Mouse (Mus musculus) kidney, embryonic 16.5 days (tissue): ENCODE measurements around the gene Usp36. TPM values are rescaled to one million over a fixed set of nuclear protein-coding genes. Genes with fewer than 3 reads are reported as not detected.
A peak's percentile ranks its signal among the peaks of the same experiment; 100 is the strongest.

Experiments
- ATAC-seq: fragments of 200-750 bp; cut with Nextera tagmentation; 2 replicates; pipeline ENCODE4 v1.8.0; 2017; ENCODE audit warnings: moderate TSS enrichment; ENCODE audit not compliant: low FRiP score, low TSS enrichment
- H3K27ac ChIP-seq: fragments of 300-500 bp; sonication (generic); 2 replicates; pipeline ENCODE4 v1.5.1; 2014; ENCODE audit warnings: low read length
- H3K27me3 ChIP-seq: fragments of 300-500 bp; sonication (generic); 2 replicates; pipeline ENCODE4 v1.6.1; 2014; ENCODE audit warnings: low read length, control low read depth, mixed read lengths; ENCODE audit not compliant: insufficient read depth
- H3K36me3 ChIP-seq: fragments of 300-500 bp; sonication (generic); 2 replicates; pipeline ENCODE4 v1.6.1; 2014; ENCODE audit warnings: low read length, control low read depth, mixed read lengths; ENCODE audit not compliant: insufficient read depth
- H3K4me1 ChIP-seq: fragments of 300-500 bp; sonication (generic); 2 replicates; pipeline ENCODE4 v1.6.1; 2014; ENCODE audit warnings: low read length, control low read depth, mixed read lengths; ENCODE audit not compliant: insufficient read depth
- H3K4me2 ChIP-seq: fragments of 300-500 bp; sonication (generic); replicated peaks from 2 replicates; pipeline ENCODE4 v1.6.1; 2014; ENCODE audit warnings: low read depth, low read length
- H3K4me3 ChIP-seq: fragments of 300-500 bp; sonication (generic); 2 replicates; pipeline ENCODE4 v1.5.1; 2014; ENCODE audit warnings: mild to moderate bottlenecking, low read length
- H3K9ac ChIP-seq: fragments of 300-500 bp; sonication (generic); replicated peaks from 2 replicates; pipeline ENCODE4 v1.6.1; 2014; ENCODE audit warnings: low read length
- H3K9me3 ChIP-seq: fragments of 300-500 bp; sonication (generic); 2 replicates; pipeline ENCODE4 v1.6.1; 2016; ENCODE audit warnings: low read length, control low read depth
- WGBS: fragments of 180-500 bp; shearing (Covaris S2); extraction: QIAGEN DNeasy Blood & Tissue Kit; methylation state at CpG from one replicate; pipeline ENCODE4 v1.1.7; 2014; 5-methylcytosine and 5-hydroxymethylcytosine counted together
- polyA plus RNA-seq: library from polyadenylated mRNA; unstranded; fragments of >200 nt; fragmentation: Nextera tagmentation; extraction: Ambion mirVana; gene quantifications from 2 replicates; pipeline ENCODE4 v1.2.1, GENCODE M21; 2015

Usp36 gene
- polyA plus RNA-seq, 1 experiment from 2014 or later = 21.4 TPM

DNA sequence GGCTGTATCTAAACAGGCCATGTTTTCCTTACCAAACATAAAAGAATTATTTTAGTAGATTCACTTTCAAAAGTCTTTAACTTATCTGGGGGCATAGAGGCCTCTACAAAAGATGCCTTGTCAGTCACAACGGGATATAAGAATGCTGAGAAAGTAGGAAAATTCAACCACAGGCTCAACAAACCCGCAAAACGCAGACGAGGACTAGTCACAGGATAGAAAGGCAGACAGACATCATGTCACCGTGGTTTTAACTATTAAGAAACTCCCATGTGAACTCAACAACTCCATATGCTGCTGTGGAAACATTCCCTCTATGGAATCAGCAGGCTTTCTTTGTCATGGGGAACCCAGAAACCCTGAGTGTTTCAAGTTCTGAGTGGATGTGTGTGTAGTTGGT, 60.1 kb downstream of the Usp36 start:
- no peak for ATAC-seq

DNA sequence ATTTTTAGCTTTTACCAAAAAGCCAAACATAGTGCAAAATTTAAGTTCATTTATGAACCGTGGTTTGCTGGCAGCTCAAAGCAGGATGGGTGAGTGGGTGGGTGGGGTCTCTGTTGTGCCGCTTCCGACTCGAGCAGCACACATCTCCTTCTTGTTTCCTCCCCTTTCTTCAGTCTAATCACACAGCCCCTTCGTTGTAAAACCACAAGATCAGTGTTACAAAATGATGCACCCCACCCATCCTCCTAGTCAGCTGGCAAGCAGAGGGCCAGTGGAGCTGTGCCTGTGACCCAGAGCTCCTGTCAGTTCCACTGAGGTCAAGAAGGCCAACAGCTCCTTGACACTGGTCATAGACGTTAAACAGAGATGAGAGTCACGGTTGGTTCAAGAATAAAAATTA, 62.4 kb downstream of the Usp36 start:
- Histone ChIP-seq H3K27ac (no peak overlapping the region), H3K9me3 (no peaks in the 10 kb centered on the region), H3K36me3 (no peaks in the 10 kb centered on the region), H3K4me1 (0 out of 2 replicates have a peak, but pooled peaks cover 9% of the 10 kb centered on the region), H3K4me3 (no peak overlapping the region), H3K4me2 (no peak overlapping the region), H3K9ac (no peak overlapping the region), H3K27me3 (no peaks in the 10 kb centered on the region)
- no peak for ATAC-seq
- 57% methylated on average over 7 of the region's 7 CpGs for WGBS

More for the DNA sequence above, 60.1 kb downstream of the Usp36 start:
- Histone ChIP-seq H3K4me2 (no peak overlapping the region), H3K27me3 (no peaks in the 10 kb centered on the region), H3K36me3 (no peaks in the 10 kb centered on the region), H3K4me1 (peaks cover 16% of the 10 kb centered on the region), H3K9ac (no peak overlapping the region), H3K9me3 (no peaks in the 10 kb centered on the region), H3K27ac (no peak overlapping the region), H3K4me3 (no peak overlapping the region)
- WGBS = 87% methylated on average over 5 of the region's 5 CpGs

DNA sequence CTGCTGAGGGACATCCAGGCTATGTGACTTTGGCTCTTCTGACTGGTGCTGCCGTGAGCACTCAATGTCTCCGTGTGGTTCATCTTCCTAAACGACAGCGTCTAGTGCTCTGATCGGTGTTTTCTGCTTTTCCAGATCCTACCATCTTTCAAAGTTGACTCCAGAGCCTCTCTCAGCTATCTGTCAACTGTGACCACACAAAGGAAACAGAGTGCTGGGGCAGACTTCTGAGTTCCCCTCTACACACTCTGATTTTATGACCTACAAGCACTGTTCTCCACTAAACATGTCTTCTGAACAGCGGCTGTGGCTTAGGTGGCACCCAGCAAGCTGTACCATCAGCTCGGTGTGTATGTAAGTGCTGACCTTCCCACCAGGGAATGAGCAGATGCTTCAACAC, 63.2 kb downstream of the Usp36 start:
- no peak for ATAC-seq
- Histone ChIP-seq H3K9me3 (no peaks in the 10 kb centered on the region), H3K4me3 (no peak overlapping the region), H3K36me3 (no peaks in the 10 kb centered on the region), H3K27me3 (no peaks in the 10 kb centered on the region), H3K4me1 (0 out of 2 replicates have a peak, but pooled peaks cover 3% of the 10 kb centered on the region), H3K4me2 (no peak overlapping the region), H3K27ac (no peak overlapping the region), H3K9ac (no peak overlapping the region)
- 84% methylated on average over 7 of the region's 7 CpGs for WGBS

DNA sequence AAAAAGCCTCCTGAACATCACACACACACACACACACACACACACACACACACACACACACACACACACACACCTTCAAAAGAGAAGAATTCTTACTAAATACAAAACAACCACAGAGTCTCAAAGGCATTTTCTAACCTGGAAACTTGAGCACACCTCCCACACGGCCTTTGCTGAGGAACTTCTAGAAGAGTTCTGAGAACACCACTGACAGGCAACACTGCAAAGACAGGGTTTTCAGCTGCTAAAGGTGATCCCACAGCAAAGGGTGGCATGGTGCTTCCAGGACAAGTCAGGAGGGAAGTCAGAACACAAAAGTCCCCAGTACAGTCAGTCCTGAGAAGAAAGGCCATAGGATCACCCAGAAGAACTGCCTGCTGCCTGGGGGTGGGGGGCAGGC, 64.2 kb downstream of the Usp36 start:
- WGBS = 38% methylated on average over 1 of the region's 1 CpGs
- H3K27me3 ChIP-seq = no peaks in the 10 kb centered on the region
- H3K27ac ChIP-seq = no peak overlapping the region
- no peak overlapping the region for H3K9ac ChIP-seq
- H3K9me3 ChIP-seq = no peaks in the 10 kb centered on the region
- H3K4me2 ChIP-seq = no peak overlapping the region
- 0 out of 2 replicates have a peak, but pooled peaks cover 3% of the 10 kb centered on the region for H3K4me1 ChIP-seq
- H3K4me3 ChIP-seq = no peak overlapping the region
- H3K36me3 ChIP-seq = no peaks in the 10 kb centered on the region
- ATAC-seq = no peak

DNA sequence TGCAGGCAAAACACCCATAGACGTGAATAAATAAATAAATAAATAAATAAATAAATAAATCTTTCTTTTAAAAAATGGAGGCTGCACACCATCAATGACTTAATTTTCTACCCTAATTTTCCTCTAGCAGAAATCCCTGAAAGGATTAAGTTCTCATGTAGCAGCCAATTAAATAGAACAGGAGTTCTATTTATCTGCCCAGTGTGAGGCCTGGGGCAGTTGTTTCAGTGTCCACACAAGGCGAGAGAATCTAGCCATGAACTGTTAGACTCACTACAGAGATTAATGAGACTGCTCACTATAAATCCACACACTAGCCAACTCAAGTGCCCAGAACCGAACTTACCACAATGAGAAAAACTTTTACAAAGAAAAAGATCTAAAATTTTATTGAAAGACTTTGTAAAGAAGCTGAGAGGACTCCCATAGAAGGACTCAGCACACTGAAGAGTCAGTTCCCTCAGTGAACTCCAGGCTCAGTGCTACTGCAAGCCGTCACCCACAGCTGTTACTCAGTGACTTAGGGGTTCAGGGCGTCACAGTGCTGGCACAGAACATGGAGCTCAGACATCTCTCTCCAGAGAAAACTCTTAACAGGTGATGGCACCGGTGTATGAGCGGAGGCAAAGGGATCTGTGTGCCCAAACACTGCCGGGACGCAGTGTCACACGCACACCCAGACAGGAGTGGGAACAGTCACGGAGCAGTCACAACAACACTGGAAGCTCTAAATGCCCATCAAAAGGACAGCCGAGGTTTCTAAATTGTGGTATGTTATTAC, 64.8 kb downstream of the Usp36 start:
- H3K27me3 ChIP-seq = no peaks in the 10 kb centered on the region
- H3K9me3 ChIP-seq = no peaks in the 10 kb centered on the region
- 75% methylated on average over 12 of the region's 12 CpGs for WGBS
- H3K9ac ChIP-seq = no peak overlapping the region
- no peaks in the 10 kb centered on the region for H3K36me3 ChIP-seq
- no peak for ATAC-seq
- H3K4me3 ChIP-seq = no peak overlapping the region
- peaks cover 3% of the 10 kb centered on the region; the same call in 1 of the 2 replicates for H3K4me1 ChIP-seq
- H3K4me2 ChIP-seq = no peak overlapping the region
- H3K27ac ChIP-seq = no peak overlapping the region

DNA sequence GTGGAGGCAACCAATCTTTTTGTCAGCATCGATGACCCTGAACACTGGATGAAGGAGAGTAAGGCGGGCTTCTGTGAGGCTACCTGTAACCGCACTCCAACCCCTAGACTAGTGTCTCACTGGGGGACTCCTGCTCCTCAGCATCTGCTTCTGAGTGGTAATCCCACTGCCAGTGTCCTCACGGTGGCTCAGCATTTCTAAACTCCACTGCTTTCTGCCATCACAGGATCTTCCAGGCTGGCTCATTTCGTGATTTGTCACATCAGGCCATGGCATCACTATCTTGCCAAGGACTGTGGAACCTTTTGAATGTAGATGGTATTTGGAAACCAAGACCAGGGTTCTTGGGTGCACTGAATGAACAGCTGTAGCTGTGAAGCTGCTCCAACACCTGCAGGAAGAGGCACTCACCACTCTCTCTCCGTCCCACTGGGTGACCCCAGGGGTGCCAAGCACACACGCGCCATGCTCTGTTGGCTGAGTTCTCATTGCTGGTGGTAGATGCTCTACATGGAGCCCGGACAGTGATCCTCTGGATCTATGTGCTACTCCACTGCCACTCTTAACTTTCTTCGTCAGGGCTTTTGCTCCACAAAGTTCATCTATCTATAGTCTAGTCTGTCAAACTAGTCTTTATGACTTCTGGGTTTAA, 66.5 kb downstream of the Usp36 start:
- Histone ChIP-seq H3K27me3 (no peaks in the 10 kb centered on the region), H3K4me3 (no peak overlapping the region), H3K4me1 (peaks cover 3% of the 10 kb centered on the region; the same call in 1 of the 2 replicates), H3K27ac (no peak overlapping the region), H3K9me3 (no peaks in the 10 kb centered on the region), H3K4me2 (no peak overlapping the region), H3K9ac (no peak overlapping the region), H3K36me3 (no peaks in the 10 kb centered on the region)
- WGBS = 75% methylated on average over 10 of the region's 10 CpGs
- no peak for ATAC-seq

DNA sequence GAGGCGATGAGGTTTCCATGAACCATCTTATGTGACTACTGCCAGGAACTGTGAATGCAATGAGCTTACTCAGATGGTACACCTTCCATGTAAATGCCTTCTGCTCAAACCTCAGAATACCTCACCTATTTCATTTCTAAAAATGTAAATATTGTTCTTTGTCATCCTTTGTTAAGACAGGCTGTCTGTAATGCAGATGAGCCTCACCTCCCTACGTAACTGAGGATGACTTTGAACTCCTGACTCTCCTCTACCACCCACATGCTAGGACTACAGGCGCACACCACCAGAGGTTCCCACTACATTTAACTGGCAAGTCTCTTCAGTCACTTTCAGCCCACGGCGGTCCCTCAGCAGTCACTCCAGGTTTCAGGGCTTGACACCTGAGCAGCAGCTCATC, 67.1 kb downstream of the Usp36 start:
- H3K9ac ChIP-seq = no peak overlapping the region
- no peaks in the 10 kb centered on the region for H3K27me3 ChIP-seq
- WGBS = 83% methylated on average over 5 of the region's 5 CpGs
- H3K4me1 ChIP-seq = peaks cover 3% of the 10 kb centered on the region; the same call in 1 of the 2 replicates
- H3K36me3 ChIP-seq = no peaks in the 10 kb centered on the region
- no peak overlapping the region for H3K4me2 ChIP-seq
- no peak for ATAC-seq
- peak overlapping the region; percentile 56 for H3K27ac ChIP-seq
- H3K9me3 ChIP-seq = no peaks in the 10 kb centered on the region
- no peak overlapping the region for H3K4me3 ChIP-seq

DNA sequence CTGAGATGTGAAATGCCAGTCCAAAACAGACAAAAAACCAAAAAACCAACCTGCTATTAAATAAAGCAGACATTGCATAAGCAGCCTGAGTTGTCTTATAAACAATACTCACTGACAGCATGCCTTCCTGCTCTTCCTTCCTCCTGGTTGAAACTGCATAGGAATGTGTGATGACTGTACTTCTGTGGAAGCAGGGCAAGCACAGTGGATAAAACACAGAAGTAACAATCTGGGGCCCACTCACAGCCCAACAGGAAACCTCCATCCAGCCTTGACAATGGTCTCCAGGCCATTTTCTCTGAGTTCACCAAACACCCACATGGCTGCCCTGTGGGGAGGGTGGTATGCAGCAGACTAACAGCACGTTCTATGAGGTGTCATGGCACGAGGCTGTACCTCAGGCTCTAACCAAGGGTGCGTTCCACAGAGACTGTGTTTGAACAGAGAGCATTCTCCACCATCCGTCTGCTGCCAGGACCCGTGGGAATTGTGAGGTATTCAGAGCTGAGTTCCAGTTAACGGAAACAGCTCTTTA, 67.6 kb downstream of the Usp36 start:
- 65% methylated on average over 6 of the region's 6 CpGs for WGBS
- H3K27ac ChIP-seq = peak overlapping the region; percentile 56
- no peak for ATAC-seq

DNA sequence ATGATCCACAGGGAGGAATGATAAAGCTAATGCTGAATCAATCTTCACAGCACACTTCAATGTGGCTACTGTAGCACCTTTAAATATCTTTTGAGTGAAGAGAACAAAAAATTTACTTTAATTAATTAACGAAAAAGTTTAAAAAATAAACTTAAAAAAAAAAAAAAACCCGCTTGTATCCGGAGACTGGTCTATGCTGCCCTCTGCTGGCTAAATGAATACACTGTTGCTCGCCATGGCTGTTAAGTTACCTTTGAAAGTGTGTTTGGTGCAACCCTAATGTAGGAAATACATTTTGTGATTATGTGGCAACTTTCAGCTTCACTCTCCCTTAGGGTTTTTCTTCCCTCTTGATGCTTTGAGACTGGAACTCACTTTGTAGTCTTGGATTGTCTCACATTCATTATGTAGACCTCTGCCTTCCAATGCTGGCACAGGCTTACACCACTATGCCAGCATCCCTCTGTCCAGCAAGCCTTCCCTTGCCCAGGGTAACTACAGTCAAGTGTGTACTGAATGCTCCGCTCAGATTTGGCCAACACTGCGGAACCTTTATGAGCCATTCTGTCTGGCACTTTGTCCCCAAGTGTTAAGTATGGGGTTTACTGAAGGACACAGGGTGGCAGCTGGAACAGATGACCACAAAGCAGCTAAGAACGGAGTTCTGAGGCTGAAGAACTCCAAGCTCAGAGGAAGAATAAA, 69.3 kb downstream of the Usp36 start:
- Histone ChIP-seq H3K36me3 (no peaks in the 10 kb centered on the region), H3K4me3 (no peak overlapping the region), H3K9ac (no peak overlapping the region), H3K4me2 (0 out of 2 replicates have a peak overlapping the region, but pooled peaks have one; percentile 17), H3K27ac (no peak overlapping the region), H3K27me3 (no peaks in the 10 kb centered on the region), H3K9me3 (no peaks in the 10 kb centered on the region), H3K4me1 (no peaks in the 10 kb centered on the region; the same call in 1 of the 2 replicates)
- WGBS = 27% methylated on average over 7 of the region's 7 CpGs
- no peak for ATAC-seq

More for the DNA sequence above, 67.6 kb downstream of the Usp36 start:
- no peak overlapping the region for H3K4me2 ChIP-seq
- H3K4me3 ChIP-seq = no peak overlapping the region
- H3K27me3 ChIP-seq = no peaks in the 10 kb centered on the region
- H3K9ac ChIP-seq = no peak overlapping the region
- no peaks in the 10 kb centered on the region for H3K36me3 ChIP-seq
- peaks cover 3% of the 10 kb centered on the region; the same call in 1 of the 2 replicates for H3K4me1 ChIP-seq
- no peaks in the 10 kb centered on the region for H3K9me3 ChIP-seq
